Mouse (Mus musculus): ENCODE results near the gene Fam71e2. TPM values are rescaled to one million over a fixed set of nuclear protein-coding genes. Genes with fewer than 3 reads are reported as not detected.

Fam71e2 gene
- polyA plus RNA-seq, 1 experiment, result 0.11 TPM

- H3K27me3 ChIP-seq (ENCODE audit: control insufficient read depth, insufficient read depth, low read length), result no peaks in the 10 kb centered on the region
- 33% methylated on average over 4 of the region's 4 CpGs for WGBS
- TF ChIP-seq POLR2A (IDR thresholded peaks at IDR 0.05; ENCODE audit: control insufficient read depth, extremely low read depth, insufficient read depth, low read length, poor library complexity) (no peak), CTCF (IDR thresholded peaks at IDR 0.05; ENCODE audit: borderline replicate concordance, control insufficient read depth, extremely low read depth, insufficient read depth, low read length, poor library complexity) (no peak)
- peak overlapping the region; percentile 83 for H3K4me3 ChIP-seq (ENCODE audit: control insufficient read depth, insufficient read depth, low read length)
- no peak overlapping the region for H3K27ac ChIP-seq (ENCODE audit: control insufficient read depth, insufficient read depth, low read length)
- peak; percentile 17 for DNase-seq
- peaks cover 16% of the 10 kb centered on the region for H3K4me1 ChIP-seq (replicated peaks; ENCODE audit: control insufficient read depth, insufficient read depth, low read length)
- no peaks in the 10 kb centered on the region for H3K36me3 ChIP-seq (ENCODE audit: control insufficient read depth, insufficient read depth, low read length)
Observed at GRCm38 (mm10) chr7:4741151-4741550, 30.0 kb downstream of the Fam71e2 start.

DNA sequence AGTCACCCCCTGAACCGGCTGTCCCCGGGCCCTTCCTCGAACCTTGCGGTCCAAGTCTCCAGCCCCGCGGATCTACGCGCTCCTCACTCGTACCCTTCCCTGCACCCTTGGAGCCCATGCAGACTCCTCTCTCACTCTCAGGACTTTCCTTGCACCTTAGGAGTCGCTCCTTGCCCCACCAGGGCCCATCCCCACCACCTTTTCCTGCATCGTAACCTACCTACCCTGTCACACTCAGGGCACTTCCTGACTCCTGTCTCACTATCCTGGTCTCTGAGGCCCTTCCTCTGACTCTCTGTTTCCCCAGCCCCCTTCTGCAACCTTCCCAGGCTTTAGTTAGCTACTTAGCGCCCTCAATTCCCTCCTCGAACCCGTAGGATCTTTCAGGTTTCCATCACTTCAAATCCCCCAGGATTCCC lies 30.8 kb downstream of the Fam71e2 start:
- Histone ChIP-seq H3K4me1 (replicated peaks; ENCODE audit: control insufficient read depth, insufficient read depth, low read length) (peaks cover 16% of the 10 kb centered on the region), H3K4me3 (ENCODE audit: control insufficient read depth, insufficient read depth, low read length) (peak overlapping the region; percentile 83), H3K27me3 (ENCODE audit: control insufficient read depth, insufficient read depth, low read length) (no peaks in the 10 kb centered on the region), H3K27ac (ENCODE audit: control insufficient read depth, insufficient read depth, low read length) (peak overlapping the region; percentile 52; the same call in 1 of the 2 replicates), H3K36me3 (ENCODE audit: control insufficient read depth, insufficient read depth, low read length) (no peaks in the 10 kb centered on the region)
- TF ChIP-seq CTCF (IDR thresholded peaks at IDR 0.05; ENCODE audit: borderline replicate concordance, control insufficient read depth, extremely low read depth, insufficient read depth, low read length, poor library complexity), result no peak
- no peak for TF ChIP-seq POLR2A (IDR thresholded peaks at IDR 0.05; ENCODE audit: control insufficient read depth, extremely low read depth, insufficient read depth, low read length, poor library complexity)
- under 1% methylated on average over 14 of the region's 14 CpGs for WGBS
- DNase-seq, result no peak

DNA sequence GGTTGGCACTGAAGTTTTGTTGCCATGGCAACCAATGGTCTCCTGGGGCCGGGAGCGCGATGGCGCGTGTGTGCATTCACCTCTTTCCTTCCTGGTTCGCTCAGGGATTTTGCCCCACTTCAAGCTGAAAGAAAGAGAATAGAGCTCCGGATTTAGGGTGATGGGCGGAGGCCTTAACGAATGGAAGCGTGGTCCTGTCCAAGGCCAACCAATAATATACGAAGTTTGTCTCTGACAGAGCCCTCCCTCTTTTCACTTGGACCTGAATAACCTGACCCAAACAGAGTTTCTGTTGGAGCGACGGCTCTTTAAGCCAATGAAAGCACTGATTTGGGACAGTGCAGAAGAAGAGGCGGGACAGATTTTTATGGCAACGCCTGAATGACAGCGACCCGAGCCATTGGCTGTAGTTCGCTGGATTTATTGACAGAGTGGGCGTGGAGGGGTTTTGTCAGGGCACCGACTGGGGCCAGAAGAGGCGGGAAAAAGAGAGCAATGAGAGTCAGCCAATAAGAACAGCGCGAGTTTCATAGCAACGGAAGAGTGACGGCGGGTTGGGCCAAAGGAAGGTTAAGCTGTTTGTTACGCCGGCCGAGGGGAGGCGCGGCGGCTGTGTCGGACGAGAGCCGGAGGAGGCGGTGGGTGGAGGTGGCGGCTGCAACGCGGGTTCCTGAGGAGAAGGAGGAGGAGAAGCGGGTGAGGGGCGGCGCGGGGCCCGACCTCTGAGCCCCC lies 31.4 kb downstream of the Fam71e2 start, which contains the start of gene Kmt5c:
Gene Kmt5c, plus strand, starts transcription at position 572 of the 732 bp plus-strand sequence.
- no peaks in the 10 kb centered on the region for H3K27me3 ChIP-seq (ENCODE audit: control insufficient read depth, insufficient read depth, low read length)
- peak within 1 kb of the TSS; percentile 52; the same call in 1 of the 2 replicates for H3K27ac ChIP-seq (ENCODE audit: control insufficient read depth, insufficient read depth, low read length)
- TF ChIP-seq CTCF (IDR thresholded peaks at IDR 0.05; ENCODE audit: borderline replicate concordance, control insufficient read depth, extremely low read depth, insufficient read depth, low read length, poor library complexity) (peak; percentile 41; the same call in 1 of the 2 replicates), POLR2A (IDR thresholded peaks at IDR 0.05; ENCODE audit: control insufficient read depth, extremely low read depth, insufficient read depth, low read length, poor library complexity) (peak; percentile 90)
- H3K36me3 ChIP-seq (ENCODE audit: control insufficient read depth, insufficient read depth, low read length), result no peaks in the 10 kb centered on the region
- WGBS, result under 1% methylated on average over 40 of the region's 44 CpGs
- H3K4me1 ChIP-seq (replicated peaks; ENCODE audit: control insufficient read depth, insufficient read depth, low read length), result peaks cover 16% of the 10 kb centered on the region
- peak; percentile 97 for DNase-seq
- peak within 1 kb of the TSS; percentile 83 for H3K4me3 ChIP-seq (ENCODE audit: control insufficient read depth, insufficient read depth, low read length)

- TF ChIP-seq POLR2A (IDR thresholded peaks at IDR 0.05; ENCODE audit: control insufficient read depth, extremely low read depth, insufficient read depth, low read length, poor library complexity), result no peak
- TF ChIP-seq CTCF (IDR thresholded peaks at IDR 0.05; ENCODE audit: borderline replicate concordance, control insufficient read depth, extremely low read depth, insufficient read depth, low read length, poor library complexity), result no peak
- Histone ChIP-seq H3K36me3 (ENCODE audit: control insufficient read depth, insufficient read depth, low read length) (no peaks in the 10 kb centered on the region), H3K4me1 (replicated peaks; ENCODE audit: control insufficient read depth, insufficient read depth, low read length) (peaks cover 16% of the 10 kb centered on the region), H3K4me3 (ENCODE audit: control insufficient read depth, insufficient read depth, low read length) (peak overlapping the region; percentile 31), H3K27ac (ENCODE audit: control insufficient read depth, insufficient read depth, low read length) (peak overlapping the region; percentile 32; the same call in 1 of the 2 replicates), H3K27me3 (ENCODE audit: control insufficient read depth, insufficient read depth, low read length) (no peaks in the 10 kb centered on the region)
- no peak for DNase-seq
- 56% methylated on average over 10 of the region's 10 CpGs for WGBS
Observed at GRCm38 (mm10) chr7:4739041-4739543, 32.0 kb downstream of the Fam71e2 start.

- Histone ChIP-seq H3K27ac (ENCODE audit: control insufficient read depth, insufficient read depth, low read length) (no peak overlapping the region), H3K36me3 (ENCODE audit: control insufficient read depth, insufficient read depth, low read length) (no peaks in the 10 kb centered on the region), H3K4me3 (ENCODE audit: control insufficient read depth, insufficient read depth, low read length) (no peak overlapping the region), H3K27me3 (ENCODE audit: control insufficient read depth, insufficient read depth, low read length) (no peaks in the 10 kb centered on the region), H3K4me1 (replicated peaks; ENCODE audit: control insufficient read depth, insufficient read depth, low read length) (no peaks in the 10 kb centered on the region)
- 92% methylated on average over 6 of the region's 6 CpGs for whole genome bisulfite sequencing
- TF ChIP-seq CTCF (IDR thresholded peaks at IDR 0.05; ENCODE audit: borderline replicate concordance, control insufficient read depth, extremely low read depth, insufficient read depth, low read length, poor library complexity) (no peak), POLR2A (IDR thresholded peaks at IDR 0.05; ENCODE audit: control insufficient read depth, extremely low read depth, insufficient read depth, low read length, poor library complexity) (no peak)
- no peak for DNase-seq
Observed at GRCm38 (mm10) chr7:4732968-4733392, 38.1 kb downstream of the Fam71e2 start.

- no peak overlapping the region for H3K4me3 ChIP-seq (ENCODE audit: control insufficient read depth, insufficient read depth, low read length)
- H3K36me3 ChIP-seq (ENCODE audit: control insufficient read depth, insufficient read depth, low read length), result no peaks in the 10 kb centered on the region
- H3K4me1 ChIP-seq (replicated peaks; ENCODE audit: control insufficient read depth, insufficient read depth, low read length), result no peaks in the 10 kb centered on the region
- no peak for TF ChIP-seq POLR2A (IDR thresholded peaks at IDR 0.05; ENCODE audit: control insufficient read depth, extremely low read depth, insufficient read depth, low read length, poor library complexity)
- no peak for TF ChIP-seq CTCF (IDR thresholded peaks at IDR 0.05; ENCODE audit: borderline replicate concordance, control insufficient read depth, extremely low read depth, insufficient read depth, low read length, poor library complexity)
- WGBS, result 44% methylated on average over 5 of the region's 5 CpGs
- no peak overlapping the region for H3K27ac ChIP-seq (ENCODE audit: control insufficient read depth, insufficient read depth, low read length)
- no peak for DNase-seq
- no peaks in the 10 kb centered on the region for H3K27me3 ChIP-seq (ENCODE audit: control insufficient read depth, insufficient read depth, low read length)
Observed at GRCm38 (mm10) chr7:4731090-4731489, 40.0 kb downstream of the Fam71e2 start.
